Mouse (Mus musculus): Measurements from ENCODE around the gene Cryz. TPM values are rescaled to one million over a fixed set of nuclear protein-coding genes. Genes with fewer than 3 reads are reported as not detected.

Cryz gene
- polyA plus RNA-seq, 1 experiment from 2014 or later = 9.5 TPM

GRCm38 (mm10) chr3:154596934-154597554, 533 bp downstream of the Cryz start, which contains the start of gene Tyw3:
Tyw3 (minus strand) TSS chr3:154597104.
- Histone ChIP-seq H3K9me3 (ENCODE audit: control insufficient read depth, low read length) (no peaks in the 10 kb centered on the region), H3K4me1 (replicated peaks; ENCODE audit: control insufficient read depth, insufficient read depth, low read length) (peaks cover 3% of the 10 kb centered on the region; the same call in 1 of the 2 replicates), H3K4me2 (replicated peaks) (peak within 1 kb of the TSS; percentile 77), H3K9ac (peak within 1 kb of the TSS; percentile 70), H3K36me3 (replicated peaks; ENCODE audit: control insufficient read depth, insufficient read depth) (peaks cover 28% of the 10 kb centered on the region), H3K4me3 (replicated peaks; ENCODE audit: low read length) (peak within 1 kb of the TSS; percentile 72), H3K27me3 (ENCODE audit: control insufficient read depth, insufficient read depth, low read length) (no peaks in the 10 kb centered on the region), H3K27ac (peak within 1 kb of the TSS; percentile 89)
- DNase-seq (ENCODE audit: low spot score) (peak; percentile 98), ATAC-seq (ENCODE audit: low FRiP score) (peak; percentile 96)
- under 1% methylated on average over 38 of the region's 38 CpGs for WGBS

- peak overlapping the region; percentile 77 for H3K4me2 ChIP-seq (replicated peaks)
- peaks cover 3% of the 10 kb centered on the region; the same call in 1 of the 2 replicates for H3K4me1 ChIP-seq (replicated peaks; ENCODE audit: control insufficient read depth, insufficient read depth, low read length)
- DNase-seq (ENCODE audit: low spot score) = no peak
- ATAC-seq (ENCODE audit: low FRiP score) = no peak; the same call in 1 of the 2 replicates
- H3K36me3 ChIP-seq (replicated peaks; ENCODE audit: control insufficient read depth, insufficient read depth) = peaks cover 23% of the 10 kb centered on the region
- no peaks in the 10 kb centered on the region for H3K27me3 ChIP-seq (ENCODE audit: control insufficient read depth, insufficient read depth, low read length)
- no peaks in the 10 kb centered on the region for H3K9me3 ChIP-seq (ENCODE audit: control insufficient read depth, low read length)
- peak overlapping the region; percentile 70 for H3K9ac ChIP-seq
- peak overlapping the region; percentile 72 for H3K4me3 ChIP-seq (replicated peaks; ENCODE audit: low read length)
- WGBS = 42% methylated on average over 7 of the region's 7 CpGs
- no peak overlapping the region for H3K27ac ChIP-seq
Observed at GRCm38 (mm10) chr3:154597561-154597960, 1.1 kb downstream of the Cryz start.

DNA sequence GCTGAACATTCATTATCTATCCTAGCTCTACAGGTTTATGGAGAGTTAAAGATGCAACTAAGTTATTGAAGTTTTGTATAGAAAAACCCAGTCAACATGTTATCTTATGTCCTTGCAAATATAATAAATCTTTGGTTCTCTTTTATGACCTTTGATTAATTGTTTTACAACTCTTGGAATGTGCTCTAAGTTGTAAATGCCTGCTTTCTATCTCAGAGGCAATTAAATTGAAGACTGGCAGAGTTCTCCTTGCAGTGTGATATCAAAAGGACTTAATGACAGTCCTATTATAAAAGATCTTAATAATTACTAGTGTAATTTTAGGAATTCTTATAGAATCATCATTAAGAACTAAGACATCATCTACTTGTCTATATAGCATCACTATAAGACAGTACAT, 5.6 kb downstream of the Cryz start:
- H3K4me1 ChIP-seq (replicated peaks; ENCODE audit: control insufficient read depth, insufficient read depth, low read length) = no peaks in the 10 kb centered on the region
- H3K4me2 ChIP-seq (replicated peaks) = no peak overlapping the region
- H3K4me3 ChIP-seq (replicated peaks; ENCODE audit: low read length) = no peak overlapping the region
- no peak overlapping the region for H3K9ac ChIP-seq
- DNase-seq (ENCODE audit: low spot score) = no peak
- H3K27ac ChIP-seq = no peak overlapping the region
- no peaks in the 10 kb centered on the region for H3K27me3 ChIP-seq (ENCODE audit: control insufficient read depth, insufficient read depth, low read length)
- H3K9me3 ChIP-seq (ENCODE audit: control insufficient read depth, low read length) = no peaks in the 10 kb centered on the region
- ATAC-seq (ENCODE audit: low FRiP score) = no peak
- 0 out of 2 replicates have a peak, but pooled peaks cover 2% of the 10 kb centered on the region for H3K36me3 ChIP-seq (replicated peaks; ENCODE audit: control insufficient read depth, insufficient read depth)

DNA sequence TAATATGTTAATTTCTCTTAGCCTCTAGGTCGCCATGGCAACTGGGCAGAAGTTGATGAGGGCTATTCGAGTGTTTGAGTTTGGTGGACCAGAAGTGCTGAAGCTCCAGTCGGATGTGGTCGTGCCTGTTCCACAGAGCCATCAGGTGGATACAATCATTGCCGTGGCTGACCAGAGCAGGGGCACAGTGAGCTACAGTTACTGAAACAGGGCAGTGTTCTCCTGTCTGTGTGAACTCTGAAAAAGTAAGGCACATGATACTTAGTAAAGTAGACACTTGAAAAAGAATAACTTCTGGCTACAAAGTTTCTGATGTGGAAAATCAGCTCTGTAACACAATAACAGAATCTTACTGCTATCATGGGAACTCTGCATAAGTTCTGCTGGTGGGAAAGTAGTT, 8.4 kb downstream of the Cryz start:
- H3K4me1 ChIP-seq (replicated peaks; ENCODE audit: control insufficient read depth, insufficient read depth, low read length) = no peaks in the 10 kb centered on the region
- ATAC-seq (ENCODE audit: low FRiP score) (no peak), DNase-seq (ENCODE audit: low spot score) (no peak)
- WGBS = 68% methylated on average over 5 of the region's 5 CpGs
- no peak overlapping the region for H3K4me2 ChIP-seq (replicated peaks)
- no peak overlapping the region for H3K4me3 ChIP-seq (replicated peaks; ENCODE audit: low read length)
- H3K9ac ChIP-seq = no peak overlapping the region
- no peak overlapping the region for H3K27ac ChIP-seq
- 0 out of 2 replicates have a peak, but pooled peaks cover 2% of the 10 kb centered on the region for H3K36me3 ChIP-seq (replicated peaks; ENCODE audit: control insufficient read depth, insufficient read depth)
- H3K27me3 ChIP-seq (ENCODE audit: control insufficient read depth, insufficient read depth, low read length) = no peaks in the 10 kb centered on the region
- H3K9me3 ChIP-seq (ENCODE audit: control insufficient read depth, low read length) = no peaks in the 10 kb centered on the region

- Histone ChIP-seq H3K4me1 (replicated peaks; ENCODE audit: control insufficient read depth, insufficient read depth, low read length) (no peaks in the 10 kb centered on the region), H3K9ac (no peak overlapping the region), H3K36me3 (replicated peaks; ENCODE audit: control insufficient read depth, insufficient read depth) (0 out of 2 replicates have a peak, but pooled peaks cover 2% of the 10 kb centered on the region), H3K9me3 (ENCODE audit: control insufficient read depth, low read length) (no peaks in the 10 kb centered on the region), H3K27ac (no peak overlapping the region), H3K27me3 (ENCODE audit: control insufficient read depth, insufficient read depth, low read length) (no peaks in the 10 kb centered on the region), H3K4me2 (replicated peaks) (no peak overlapping the region), H3K4me3 (replicated peaks; ENCODE audit: low read length) (no peak overlapping the region)
- ATAC-seq (ENCODE audit: low FRiP score) = no peak
- WGBS = 85% methylated on average over 1 of the region's 1 CpGs
- DNase-seq (ENCODE audit: low spot score) = no peak
Observed at GRCm38 (mm10) chr3:154607896-154608295, 11.4 kb downstream of the Cryz start.

DNA sequence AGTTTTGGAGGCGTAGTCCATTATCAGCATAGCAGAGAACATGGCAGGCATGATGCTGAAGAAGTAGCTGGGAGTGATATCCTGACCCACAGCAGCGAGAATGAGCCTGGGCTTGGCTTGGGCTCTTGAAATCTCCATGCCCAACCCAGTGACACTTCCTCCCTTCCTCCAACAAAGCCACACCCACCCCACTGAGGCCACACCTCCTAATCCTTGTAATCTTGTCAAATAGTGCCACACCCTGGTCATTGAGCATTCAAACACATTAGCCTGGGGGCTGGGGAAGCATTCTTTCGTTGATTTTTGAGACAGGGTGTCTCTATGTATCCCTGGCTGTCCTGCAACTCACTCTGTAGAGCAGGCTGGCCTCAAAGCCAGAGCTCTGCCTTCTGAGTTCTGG, 15.4 kb downstream of the Cryz start:
- no peak overlapping the region for H3K9ac ChIP-seq
- H3K4me3 ChIP-seq (replicated peaks; ENCODE audit: low read length) = no peak overlapping the region
- no peaks in the 10 kb centered on the region for H3K36me3 ChIP-seq (replicated peaks; ENCODE audit: control insufficient read depth, insufficient read depth)
- no peak overlapping the region for H3K4me2 ChIP-seq (replicated peaks)
- no peaks in the 10 kb centered on the region for H3K4me1 ChIP-seq (replicated peaks; ENCODE audit: control insufficient read depth, insufficient read depth, low read length)
- no peak overlapping the region for H3K27ac ChIP-seq
- H3K27me3 ChIP-seq (ENCODE audit: control insufficient read depth, insufficient read depth, low read length) = no peaks in the 10 kb centered on the region
- H3K9me3 ChIP-seq (ENCODE audit: control insufficient read depth, low read length) = no peaks in the 10 kb centered on the region
- 94% methylated on average over 3 of the region's 3 CpGs for WGBS
- DNase-seq (ENCODE audit: low spot score) = no peak
- no peak for ATAC-seq (ENCODE audit: low FRiP score)

- DNase-seq (ENCODE audit: low spot score) (no peak), ATAC-seq (ENCODE audit: low FRiP score) (no peak)
- Histone ChIP-seq H3K4me2 (replicated peaks) (no peak overlapping the region), H3K27me3 (ENCODE audit: control insufficient read depth, insufficient read depth, low read length) (no peaks in the 10 kb centered on the region), H3K4me3 (replicated peaks; ENCODE audit: low read length) (no peak overlapping the region), H3K27ac (no peak overlapping the region), H3K9ac (no peak overlapping the region), H3K9me3 (ENCODE audit: control insufficient read depth, low read length) (no peaks in the 10 kb centered on the region), H3K36me3 (replicated peaks; ENCODE audit: control insufficient read depth, insufficient read depth) (no peaks in the 10 kb centered on the region), H3K4me1 (replicated peaks; ENCODE audit: control insufficient read depth, insufficient read depth, low read length) (no peaks in the 10 kb centered on the region)
- WGBS = 86% methylated on average over 8 of the region's 8 CpGs
Observed at GRCm38 (mm10) chr3:154614771-154615170, 18.3 kb downstream of the Cryz start.

DNA sequence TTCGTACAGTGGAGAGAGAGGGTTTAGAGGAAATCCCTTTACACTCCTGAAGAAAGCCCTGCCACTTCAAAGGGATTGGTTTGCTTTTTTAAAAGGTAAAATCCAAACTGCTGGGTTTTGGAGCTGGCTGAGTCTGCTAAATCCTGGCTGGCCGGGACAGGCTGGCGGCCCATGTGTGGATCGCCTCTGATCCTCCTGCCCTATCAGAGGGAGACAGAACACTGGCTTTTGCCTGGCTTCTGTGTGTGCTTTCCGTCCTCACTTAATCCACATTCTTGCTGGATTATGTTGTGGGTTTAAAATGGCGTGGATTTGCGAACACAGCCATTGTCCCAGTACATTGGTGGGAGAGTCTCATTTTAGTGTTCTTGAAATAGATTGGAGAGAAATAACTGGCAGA, 18.8 kb downstream of the Cryz start:
- no peaks in the 10 kb centered on the region for H3K4me1 ChIP-seq (replicated peaks; ENCODE audit: control insufficient read depth, insufficient read depth, low read length)
- no peaks in the 10 kb centered on the region for H3K36me3 ChIP-seq (replicated peaks; ENCODE audit: control insufficient read depth, insufficient read depth)
- no peak overlapping the region for H3K4me2 ChIP-seq (replicated peaks)
- H3K9ac ChIP-seq = no peak overlapping the region
- DNase-seq (ENCODE audit: low spot score) (no peak), ATAC-seq (ENCODE audit: low FRiP score) (no peak)
- no peak overlapping the region for H3K4me3 ChIP-seq (replicated peaks; ENCODE audit: low read length)
- H3K27ac ChIP-seq = no peak overlapping the region
- H3K9me3 ChIP-seq (ENCODE audit: control insufficient read depth, low read length) = no peaks in the 10 kb centered on the region
- H3K27me3 ChIP-seq (ENCODE audit: control insufficient read depth, insufficient read depth, low read length) = no peaks in the 10 kb centered on the region
- 89% methylated on average over 7 of the region's 7 CpGs for WGBS

DNA sequence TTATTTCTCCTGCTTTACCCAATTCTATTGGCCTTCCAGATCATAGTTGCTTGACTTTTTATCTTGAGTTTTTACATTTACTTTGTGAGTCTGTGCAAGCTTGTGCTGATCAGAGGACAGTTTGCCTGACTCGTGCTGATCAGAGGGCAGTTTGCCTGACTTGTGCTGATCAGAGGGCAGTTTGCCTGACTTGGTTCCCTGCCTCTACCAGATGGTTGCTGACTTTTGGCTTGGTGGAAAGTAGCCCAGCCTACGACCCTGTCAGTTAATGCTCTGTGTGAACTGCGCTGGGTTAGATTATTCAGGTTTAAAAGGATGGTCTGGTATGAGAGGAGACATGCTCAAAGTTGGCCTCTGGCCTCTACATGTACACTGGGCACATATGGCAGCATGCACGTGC, 19.6 kb downstream of the Cryz start:
- Histone ChIP-seq H3K27ac (no peak overlapping the region), H3K27me3 (ENCODE audit: control insufficient read depth, insufficient read depth, low read length) (no peaks in the 10 kb centered on the region), H3K9me3 (ENCODE audit: control insufficient read depth, low read length) (no peaks in the 10 kb centered on the region), H3K36me3 (replicated peaks; ENCODE audit: control insufficient read depth, insufficient read depth) (no peaks in the 10 kb centered on the region), H3K4me3 (replicated peaks; ENCODE audit: low read length) (no peak overlapping the region), H3K4me2 (replicated peaks) (no peak overlapping the region), H3K4me1 (replicated peaks; ENCODE audit: control insufficient read depth, insufficient read depth, low read length) (no peaks in the 10 kb centered on the region), H3K9ac (no peak overlapping the region)
- no peak for DNase-seq (ENCODE audit: low spot score)
- WGBS = 90% methylated on average over 4 of the region's 4 CpGs
- no peak for ATAC-seq (ENCODE audit: low FRiP score)

- Histone ChIP-seq H3K27me3 (ENCODE audit: control insufficient read depth, insufficient read depth, low read length) (no peaks in the 10 kb centered on the region), H3K4me2 (replicated peaks) (no peak overlapping the region), H3K9ac (no peak overlapping the region), H3K9me3 (ENCODE audit: control insufficient read depth, low read length) (no peaks in the 10 kb centered on the region), H3K4me3 (replicated peaks; ENCODE audit: low read length) (no peak overlapping the region), H3K36me3 (replicated peaks; ENCODE audit: control insufficient read depth, insufficient read depth) (no peaks in the 10 kb centered on the region), H3K4me1 (replicated peaks; ENCODE audit: control insufficient read depth, insufficient read depth, low read length) (no peaks in the 10 kb centered on the region), H3K27ac (no peak overlapping the region)
- DNase-seq (ENCODE audit: low spot score) (no peak), ATAC-seq (ENCODE audit: low FRiP score) (no peak)
Observed at GRCm38 (mm10) chr3:154628284-154628683, 31.8 kb downstream of the Cryz start.

Data from hindbrain, embryonic 14.5 days (tissue).